In the genomic region with DNA sequence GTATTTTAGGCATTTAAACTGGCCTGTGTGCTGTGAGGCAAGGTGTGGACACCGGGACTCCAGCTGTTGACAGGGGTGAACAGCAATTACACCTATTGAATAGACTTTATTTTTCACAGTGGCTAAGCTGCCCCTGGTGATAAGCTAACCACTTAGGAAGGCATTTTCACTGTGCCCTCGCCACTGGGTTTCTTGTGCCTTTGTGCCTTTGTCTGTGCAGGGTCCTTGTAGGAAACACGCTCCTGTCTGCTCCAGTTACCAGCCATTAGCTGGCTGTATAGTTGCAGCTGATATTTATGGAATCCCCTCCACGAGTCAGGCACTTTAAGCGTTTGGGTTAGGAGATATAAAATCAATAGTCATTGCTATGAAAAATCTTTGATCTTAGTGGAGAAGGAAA, we compare ENCODE assay signal across 16 mouse cellular contexts.
DNase-seq lines count a peak whose midpoint lies in the region; ATAC-seq lines count a peak whose summit lies in the region.
"Had no signal": no experiment of that assay in that cellular context is flagged by ENCODE, and none has a peak within 500 bp of the region (broad histone marks: within the 10 kb centered on the region; RNA-seq: fewer than 3 reads in every experiment).

No protein-coding gene starts in this region.

- intact Hi-C loops in heart, postnatal 14 days (cut with DNase I), result no loop called here

- H3K36me3 ChIP-seq in midbrain, embryonic 10.5 days, result no peaks in the 10 kb centered on the region
- no peaks in the 10 kb centered on the region for H3K36me3 ChIP-seq in midbrain, embryonic 16.5 days (ENCODE audit: control insufficient read depth, insufficient read depth, low read length)
- no peaks in the 10 kb centered on the region for H3K36me3 ChIP-seq in forebrain, embryonic 14.5 days (ENCODE audit: control insufficient read depth, insufficient read depth, low read length)
- H3K36me3 ChIP-seq in midbrain, embryonic 15.5 days (replicated peaks), result no peaks in the 10 kb centered on the region
- H3K36me3 ChIP-seq: G1E; limb, embryonic 12.5 days; liver, embryonic 15.5 days had no signal

- H3K27ac ChIP-seq in midbrain, embryonic 10.5 days (replicated peaks), result peak overlapping the region; percentile 35; the same call in 1 of the 2 replicates
- H3K27ac ChIP-seq in midbrain, embryonic 16.5 days (ENCODE audit: low read length), result no peak overlapping the region
- no peak overlapping the region for H3K27ac ChIP-seq in forebrain, embryonic 14.5 days (ENCODE audit: low read depth, low read length)
- H3K27ac ChIP-seq in midbrain, embryonic 15.5 days, result peak overlapping the region; percentile 34; the same call in 1 of the 2 replicates
- H3K27ac ChIP-seq: liver, embryonic 15.5 days had no signal

- no peak overlapping the region for H3K9ac ChIP-seq in midbrain, embryonic 16.5 days (ENCODE audit: low read depth, low read length)
- no peak overlapping the region for H3K9ac ChIP-seq in forebrain, embryonic 14.5 days (ENCODE audit: low read length)
- H3K9ac ChIP-seq in midbrain, embryonic 15.5 days, result no peak overlapping the region
- H3K9ac ChIP-seq: limb, embryonic 12.5 days; liver, embryonic 15.5 days had no signal

- no peaks in the 10 kb centered on the region for H3K9me3 ChIP-seq in midbrain, embryonic 10.5 days (replicated peaks)
- H3K9me3 ChIP-seq in midbrain, embryonic 16.5 days (replicated peaks; ENCODE audit: control insufficient read depth, low read length, poor library complexity, severe bottlenecking), result no peaks in the 10 kb centered on the region
- H3K9me3 ChIP-seq in forebrain, embryonic 14.5 days (replicated peaks; ENCODE audit: control insufficient read depth, low read length), result no peaks in the 10 kb centered on the region
- H3K9me3 ChIP-seq in midbrain, embryonic 15.5 days, result no peaks in the 10 kb centered on the region
- H3K9me3 ChIP-seq: limb, embryonic 12.5 days; liver, embryonic 15.5 days had no signal

- ATAC-seq in midbrain, embryonic 16.5 days, result no peak
- ATAC-seq in forebrain, embryonic 14.5 days, result 0 out of 2 replicates have a peak, but pooled peaks have one; percentile 19
- 0 out of 2 replicates have a peak, but pooled peaks have one; percentile 16 for ATAC-seq in midbrain, embryonic 15.5 days (replicated peaks)
- ATAC-seq: intestine, postnatal 0 days had no signal

- WGBS in midbrain, embryonic 10.5 days, result 54% methylated on average over 5 of the region's 5 CpGs
- WGBS in midbrain, embryonic 16.5 days, result 24% methylated on average over 5 of the region's 5 CpGs
- WGBS in forebrain, embryonic 14.5 days, result 12% methylated on average over 5 of the region's 5 CpGs
- 32% methylated on average over 5 of the region's 5 CpGs for WGBS in midbrain, embryonic 15.5 days

- peaks cover 32% of the 10 kb centered on the region for H3K4me1 ChIP-seq in midbrain, embryonic 10.5 days
- H3K4me1 ChIP-seq in midbrain, embryonic 16.5 days (ENCODE audit: control insufficient read depth, insufficient read depth, low read length), result peaks cover 27% of the 10 kb centered on the region
- H3K4me1 ChIP-seq in forebrain, embryonic 14.5 days (ENCODE audit: control insufficient read depth, insufficient read depth, low read length), result peaks cover 17% of the 10 kb centered on the region
- H3K4me1 ChIP-seq in midbrain, embryonic 15.5 days, result peaks cover 18% of the 10 kb centered on the region
- H3K4me1 ChIP-seq: liver, embryonic 15.5 days had no signal

- no peaks in the 10 kb centered on the region for H3K27me3 ChIP-seq in midbrain, embryonic 10.5 days (ENCODE audit: low read depth, poor library complexity, severe bottlenecking)
- no peaks in the 10 kb centered on the region for H3K27me3 ChIP-seq in midbrain, embryonic 16.5 days (ENCODE audit: control insufficient read depth, insufficient read depth, low read depth, low read length)
- H3K27me3 ChIP-seq in forebrain, embryonic 14.5 days (replicated peaks; ENCODE audit: control insufficient read depth, insufficient read depth, low read length), result no peaks in the 10 kb centered on the region
- H3K27me3 ChIP-seq in midbrain, embryonic 15.5 days (replicated peaks), result no peaks in the 10 kb centered on the region
- H3K27me3 ChIP-seq: limb, embryonic 12.5 days; liver, embryonic 15.5 days had no signal

- DNase-seq in heart, adult 11 months, result peak; percentile 55
- DNase-seq in heart, postnatal 14 days, result no peak
- peak; percentile 18 for DNase-seq in midbrain, embryonic 10.5 days (ENCODE audit: low spot score)
- DNase-seq in forebrain, embryonic 14.5 days (ENCODE audit: low spot score), result no peak
- DNase-seq in kidney, postnatal 4 days, result no peak
- DNase-seq in urinary bladder, postnatal 14 days (ENCODE audit: low spot score), result no peak
- DNase-seq: layer of hippocampus, postnatal 36 days; lung, postnatal 36 days; right cerebral cortex, postnatal 4 days; thymus, adult 2 months had no signal

- H3K4me3 ChIP-seq in midbrain, embryonic 10.5 days, result no peak overlapping the region
- no peak overlapping the region for H3K4me3 ChIP-seq in midbrain, embryonic 16.5 days (ENCODE audit: low read depth, low read length)
- H3K4me3 ChIP-seq in forebrain, embryonic 14.5 days (ENCODE audit: low read depth, low read length), result no peak overlapping the region
- no peak overlapping the region for H3K4me3 ChIP-seq in midbrain, embryonic 15.5 days
- H3K4me3 ChIP-seq: limb, embryonic 12.5 days; liver, embryonic 15.5 days had no signal

- H3K4me2 ChIP-seq in midbrain, embryonic 16.5 days (ENCODE audit: low read length), result no peak overlapping the region
- H3K4me2 ChIP-seq in forebrain, embryonic 14.5 days (ENCODE audit: low read length), result no peak overlapping the region
- no peak overlapping the region for H3K4me2 ChIP-seq in midbrain, embryonic 15.5 days
- H3K4me2 ChIP-seq: limb, embryonic 12.5 days; liver, embryonic 15.5 days had no signal

Comparison
In these comparisons a context has a peak if more than half of its experiments do, and no peak if none do; other contexts are left out.
1. DNase-seq: peak in heart, adult 11 months (single experiment) and midbrain, embryonic 10.5 days (single experiment); none in heart, postnatal 14 days (0 of 2), forebrain, embryonic 14.5 days (single experiment), kidney, postnatal 4 days (0 of 2) and urinary bladder, postnatal 14 days (single experiment).
2. H3K27ac ChIP-seq: peak in midbrain, embryonic 10.5 days (single experiment) and midbrain, embryonic 15.5 days (single experiment); none in midbrain, embryonic 16.5 days (single experiment) and forebrain, embryonic 14.5 days (single experiment).